10 mouse cellular contexts compared by ENCODE assay signal in genomic region chr14:32121920-32122315, GRCm38 (mm10). TPM values are rescaled to one million over a fixed set of nuclear protein-coding genes. Genes with fewer than 3 reads are reported as not detected.
DNase-seq lines count a peak whose midpoint lies in the region; ATAC-seq and TF ChIP-seq lines count a peak whose summit lies in the region.
"Had no signal": no experiment of that assay in that cellular context is flagged by ENCODE, and none has a peak within 500 bp of the region (broad histone marks: within the 10 kb centered on the region; RNA-seq: fewer than 3 reads in every experiment).

No protein-coding gene starts in this region.

- no peak overlapping the region for H3K4me3 ChIP-seq in midbrain, embryonic 10.5 days
- no peak overlapping the region for H3K4me3 ChIP-seq in midbrain, embryonic 15.5 days
- no peak overlapping the region for H3K4me3 ChIP-seq in lung, postnatal 0 days (ENCODE audit: low read depth, low read length)

- no peaks in the 10 kb centered on the region for H3K4me1 ChIP-seq in midbrain, embryonic 10.5 days
- H3K4me1 ChIP-seq in midbrain, embryonic 15.5 days, result no peaks in the 10 kb centered on the region
- no peaks in the 10 kb centered on the region for H3K4me1 ChIP-seq in lung, postnatal 0 days (ENCODE audit: insufficient read depth, low read depth, low read length)

- H3K9me3 ChIP-seq in midbrain, embryonic 10.5 days (replicated peaks), result no peaks in the 10 kb centered on the region
- no peaks in the 10 kb centered on the region for H3K9me3 ChIP-seq in midbrain, embryonic 15.5 days
- H3K9me3 ChIP-seq in lung, postnatal 0 days (ENCODE audit: low read length), result no peaks in the 10 kb centered on the region

- H3K9ac ChIP-seq in midbrain, embryonic 15.5 days, result no peak overlapping the region
- no peak overlapping the region for H3K9ac ChIP-seq in lung, postnatal 0 days (replicated peaks; ENCODE audit: low read depth)

- H3K36me3 ChIP-seq in midbrain, embryonic 10.5 days, result no peaks in the 10 kb centered on the region
- no peaks in the 10 kb centered on the region for H3K36me3 ChIP-seq in midbrain, embryonic 15.5 days (replicated peaks)
- H3K36me3 ChIP-seq in lung, postnatal 0 days (ENCODE audit: insufficient read depth, low read length), result no peaks in the 10 kb centered on the region

- no peaks in the 10 kb centered on the region for H3K27me3 ChIP-seq in midbrain, embryonic 10.5 days (ENCODE audit: low read depth, poor library complexity, severe bottlenecking)
- H3K27me3 ChIP-seq in midbrain, embryonic 15.5 days (replicated peaks), result no peaks in the 10 kb centered on the region
- H3K27me3 ChIP-seq in lung, postnatal 0 days (replicated peaks; ENCODE audit: insufficient read depth, low read length), result no peaks in the 10 kb centered on the region

- H3K4me2 ChIP-seq in midbrain, embryonic 15.5 days, result no peak overlapping the region
- no peak overlapping the region for H3K4me2 ChIP-seq in lung, postnatal 0 days (replicated peaks; ENCODE audit: low read depth, low read length)

- TF ChIP-seq CTCF in lung, postnatal 0 days (IDR thresholded peaks at IDR 0.05), result peak; percentile 67

- ATAC-seq in midbrain, embryonic 15.5 days (replicated peaks), result no peak
- ATAC-seq in lung, postnatal 0 days, result peak; percentile 33; the same call in 1 of the 2 replicates
- no peak for ATAC-seq in frontal cortex, adult (ENCODE audit: low TSS enrichment)

- TF ChIP-seq EP300 in lung, postnatal 0 days (IDR thresholded peaks at IDR 0.05), result no peak

- peak; percentile 18 for DNase-seq in midbrain, embryonic 10.5 days (ENCODE audit: low spot score)
- DNase-seq in WW6 (ENCODE audit: low read depth, low spot score), result peak; percentile 60
- peak; percentile 64 for DNase-seq in induced T-regulatory cell, adult 2 months (ENCODE audit: low read depth)
- DNase-seq in lung, postnatal 0 days (ENCODE audit: low spot score), result peak; percentile 47
- DNase-seq in thymus, postnatal 10 days (ENCODE audit: low spot score in 2 of 2), result peak; percentile 6 to 40
- no peak for DNase-seq in right cerebral cortex, postnatal 4 days

- no peak overlapping the region for H3K27ac ChIP-seq in midbrain, embryonic 10.5 days (replicated peaks)
- no peak overlapping the region for H3K27ac ChIP-seq in midbrain, embryonic 15.5 days
- no peak overlapping the region for H3K27ac ChIP-seq in lung, postnatal 0 days (ENCODE audit: low read length)

- WGBS in midbrain, embryonic 10.5 days, result 51% methylated on average over 2 of the region's 2 CpGs
- WGBS in midbrain, embryonic 15.5 days, result 46% methylated on average over 2 of the region's 2 CpGs
- WGBS in lung, postnatal 0 days, result 48% methylated on average over 2 of the region's 2 CpGs

RNA-seq across cellular contexts. Expression of gene Msmb, which starts 19.9 kb away (rescaled TPM):
- not detected in 2 replicates for polyA plus RNA-seq in midbrain, embryonic 10.5 days (2016; fragmentation: Nextera tagmentation; extraction: Ambion mirVana)
- polyA plus RNA-seq in midbrain, embryonic 15.5 days (2015; fragmentation: Nextera tagmentation; extraction: Ambion mirVana), result not detected in 2 replicates
- not detected in 2 replicates for polyA plus RNA-seq in lung, postnatal 0 days (2015; fragmentation: Nextera tagmentation; extraction: Ambion mirVana)
- polyA plus RNA-seq: gonadal fat pad, adult 2 months; neural tube, embryonic 14.5 days had no signal

RNA-seq across cellular contexts. Expression of gene Dph3, which starts 36.4 kb away (rescaled TPM):
- 92.1 and 104 TPM in 2 replicates for polyA plus RNA-seq in midbrain, embryonic 10.5 days (2016; fragmentation: Nextera tagmentation; extraction: Ambion mirVana)
- 67.2 and 70.2 TPM in 2 replicates for polyA plus RNA-seq in midbrain, embryonic 15.5 days (2015; fragmentation: Nextera tagmentation; extraction: Ambion mirVana)
- polyA plus RNA-seq in lung, postnatal 0 days (2015; fragmentation: Nextera tagmentation; extraction: Ambion mirVana), result 70.5 and 81.6 TPM in 2 replicates

RNA-seq across cellular contexts. Expression of gene Oxnad1, which starts 36.7 kb away (rescaled TPM):
- 19.7 and 26.7 TPM in 2 replicates for polyA plus RNA-seq in midbrain, embryonic 10.5 days (2016; fragmentation: Nextera tagmentation; extraction: Ambion mirVana)
- polyA plus RNA-seq in midbrain, embryonic 15.5 days (2015; fragmentation: Nextera tagmentation; extraction: Ambion mirVana), result 19.6 and 19.7 TPM in 2 replicates
- polyA plus RNA-seq in lung, postnatal 0 days (2015; fragmentation: Nextera tagmentation; extraction: Ambion mirVana), result 9.1 and 12.1 TPM in 2 replicates

RNA-seq across cellular contexts. Expression of gene Ncoa4, which starts 37.7 kb away (rescaled TPM):
- 71.1 and 82.2 TPM in 2 replicates for polyA plus RNA-seq in midbrain, embryonic 10.5 days (2016; fragmentation: Nextera tagmentation; extraction: Ambion mirVana)
- polyA plus RNA-seq in midbrain, embryonic 15.5 days (2015; fragmentation: Nextera tagmentation; extraction: Ambion mirVana), result 104 and 106 TPM in 2 replicates
- 73.5 and 76.5 TPM in 2 replicates for polyA plus RNA-seq in lung, postnatal 0 days (2015; fragmentation: Nextera tagmentation; extraction: Ambion mirVana)
